Mouse (Mus musculus) heart, embryonic 11.5 days (tissue): ENCODE data around the gene Gstm1. TPM values are rescaled to one million over a fixed set of nuclear protein-coding genes. Genes with fewer than 3 reads are reported as not detected.

Experiments used
- ATAC-seq: fragments of 200-750 bp; cut with Nextera tagmentation; replicated peaks from 2 replicates; pipeline ENCODE4 v1.8.0; 2017; ENCODE audit warnings: moderate library complexity; ENCODE audit not compliant: insufficient number of reproducible peaks, low FRiP score, low TSS enrichment
- H3K27ac ChIP-seq: fragments of 300-500 bp; sonication (generic); 2 replicates; pipeline ENCODE4 v1.5.1; 2014; ENCODE audit warnings: mild to moderate bottlenecking, low read depth, low read length
- H3K27me3 ChIP-seq: fragments of 300-500 bp; sonication (generic); 2 replicates; pipeline ENCODE4 v1.6.1; 2014; ENCODE audit warnings: mild to moderate bottlenecking, low read length, mixed read lengths; ENCODE audit not compliant: control insufficient read depth, insufficient read depth
- H3K36me3 ChIP-seq: fragments of 300-500 bp; sonication (generic); 2 replicates; pipeline ENCODE4 v1.6.1; 2014; ENCODE audit warnings: mild to moderate bottlenecking, low read length, moderate library complexity, mixed read lengths; ENCODE audit not compliant: control insufficient read depth, insufficient read depth
- H3K4me1 ChIP-seq: fragments of 300-500 bp; sonication (generic); 2 replicates; pipeline ENCODE4 v1.6.1; 2014; ENCODE audit warnings: low read length; ENCODE audit not compliant: control insufficient read depth, insufficient read depth
- H3K4me2 ChIP-seq: fragments of 300-500 bp; sonication (generic); 2 replicates; pipeline ENCODE4 v1.6.1; 2014; ENCODE audit warnings: mild to moderate bottlenecking, moderate library complexity
- H3K4me3 ChIP-seq: fragments of 300-500 bp; sonication (generic); 2 replicates; pipeline ENCODE4 v1.5.1; 2014; ENCODE audit warnings: low read depth, low read length
- H3K9ac ChIP-seq: fragments of 300-500 bp; sonication (generic); 2 replicates; pipeline ENCODE4 v1.6.1; 2014; ENCODE audit warnings: mild to moderate bottlenecking, low read depth, low read length, moderate library complexity
- H3K9me3 ChIP-seq: fragments of 300-500 bp; sonication (generic); replicated peaks from 2 replicates; pipeline ENCODE4 v1.6.1; 2016; ENCODE audit warnings: low read length; ENCODE audit not compliant: control insufficient read depth
- WGBS: fragments of 180-500 bp; shearing (Covaris S2); extraction: QIAGEN DNeasy Blood & Tissue Kit; methylation state at CpG from one replicate; pipeline ENCODE4 v1.1.7; 2014; ENCODE audit not compliant: insufficient replicate concordance; 5-methylcytosine and 5-hydroxymethylcytosine counted together
- polyA plus RNA-seq: library from polyadenylated mRNA; unstranded; fragments of >200 nt; fragmentation: Nextera tagmentation; extraction: Ambion mirVana; gene quantifications from 2 replicates; pipeline ENCODE4 v1.2.1, GENCODE M21; 2014

Gene Gstm1
- 32.8 and 35.5 TPM in 2 replicates for polyA plus RNA-seq

DNA sequence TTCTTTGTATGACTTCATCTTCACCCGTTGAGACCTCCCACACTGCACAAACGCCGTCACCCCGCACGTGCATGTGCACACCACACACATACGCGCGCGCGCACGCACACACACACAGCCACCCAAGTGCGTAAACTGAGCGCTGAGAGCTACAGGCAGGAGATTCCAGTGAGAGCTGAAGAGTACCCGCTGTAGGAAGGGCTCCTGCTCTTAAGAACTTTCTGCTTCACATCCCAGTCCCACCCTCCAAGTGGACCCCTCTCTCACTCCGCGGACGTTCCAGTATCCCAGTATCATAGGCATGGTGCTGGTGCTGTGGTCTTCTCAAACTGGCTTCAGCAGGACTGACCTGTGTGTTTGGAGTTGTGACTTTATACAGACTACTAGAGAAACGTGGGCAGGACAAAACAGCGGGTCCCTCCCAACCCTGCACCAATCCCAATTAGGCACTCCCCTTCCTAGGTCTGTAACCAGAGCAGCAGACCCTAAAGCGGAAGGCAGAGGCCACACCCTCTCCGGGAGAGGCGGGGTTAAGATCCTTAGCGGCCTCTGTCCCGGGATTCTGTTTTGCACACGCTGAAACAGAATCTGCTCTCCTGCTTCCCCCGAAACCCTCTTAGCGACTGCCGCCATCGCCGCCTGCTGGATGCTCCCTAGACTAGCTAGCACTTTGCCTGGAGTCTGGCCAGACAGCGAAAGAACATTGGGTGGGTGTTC, at the start of gene Gstm1:
TSS of gene Gstm1 (minus strand) at position 501 of the 717 bp plus-strand sequence.
- Histone ChIP-seq H3K4me2 (peak within 1 kb of the TSS; percentile 71), H3K27me3 (peaks cover 1% of the 10 kb centered on the region), H3K4me3 (peak within 1 kb of the TSS; percentile 38), H3K4me1 (peaks cover 8% of the 10 kb centered on the region), H3K36me3 (no peaks in the 10 kb centered on the region), H3K9ac (peak within 1 kb of the TSS; percentile 54), H3K27ac (peak within 1 kb of the TSS; percentile 36), H3K9me3 (no peaks in the 10 kb centered on the region)
- ATAC-seq: peak; percentile 93
- WGBS: under 1% methylated on average over 31 of the region's 31 CpGs

DNA sequence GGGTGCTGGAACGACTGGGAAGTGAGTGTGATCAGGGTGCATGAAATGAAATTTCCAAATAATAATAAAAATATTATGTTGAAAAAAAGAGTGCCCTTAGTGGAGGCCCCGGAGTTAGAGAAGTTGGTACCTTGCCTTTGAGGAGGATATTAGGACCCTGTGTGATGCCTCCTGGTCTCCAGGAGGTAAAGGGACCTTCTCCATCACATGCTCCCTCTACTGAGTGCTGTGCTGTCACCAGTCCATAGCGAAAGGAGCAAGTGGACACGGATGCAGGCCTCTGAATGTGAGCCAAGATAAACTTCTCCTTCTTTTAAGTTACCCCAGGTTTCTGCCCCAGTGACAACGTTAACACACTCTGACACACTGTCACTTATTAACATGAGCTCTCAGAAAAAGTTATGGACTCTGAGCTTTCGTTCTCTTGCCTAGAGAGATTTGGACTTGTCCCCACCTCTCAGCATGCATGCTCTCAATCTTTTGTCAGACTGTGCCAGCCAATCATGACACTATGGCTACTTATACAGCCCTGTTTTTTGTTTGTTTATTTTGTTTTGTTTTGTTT, 49.7 kb upstream of the Gstm1 start:
- no peak for ATAC-seq
- WGBS: 66% methylated on average over 6 of the region's 6 CpGs
- no peaks in the 10 kb centered on the region for H3K9me3 ChIP-seq

DNA sequence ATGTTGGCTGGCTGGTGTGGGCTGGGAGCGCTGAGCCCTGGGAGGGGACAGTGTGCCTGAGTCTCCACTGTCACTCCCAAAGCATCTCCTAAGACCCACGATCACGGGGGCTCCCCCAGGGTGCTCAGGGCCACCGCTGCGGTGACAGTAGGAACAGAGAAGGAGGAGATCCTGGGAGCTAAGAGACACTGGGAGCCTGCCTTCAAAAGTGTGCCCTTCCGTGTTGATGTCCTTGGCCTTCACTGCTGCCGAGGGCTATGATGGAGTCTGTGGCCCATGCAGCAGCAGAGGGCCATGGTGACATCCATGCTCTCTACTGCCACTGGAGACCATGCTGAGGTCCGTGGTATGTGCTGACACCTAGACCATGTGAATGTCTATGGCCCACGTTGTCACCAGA, 47.8 kb upstream of the Gstm1 start:
- peaks cover 11% of the 10 kb centered on the region for H3K4me1 ChIP-seq
- H3K36me3 ChIP-seq: no peaks in the 10 kb centered on the region
- WGBS: 78% methylated on average over 9 of the region's 9 CpGs
- H3K4me2 ChIP-seq: no peak overlapping the region
- no peaks in the 10 kb centered on the region for H3K9me3 ChIP-seq
- ATAC-seq: no peak
- no peak overlapping the region for H3K9ac ChIP-seq
- no peak overlapping the region for H3K27ac ChIP-seq
- no peak overlapping the region for H3K4me3 ChIP-seq
- no peaks in the 10 kb centered on the region for H3K27me3 ChIP-seq

More for the DNA sequence above, 49.7 kb upstream of the Gstm1 start:
- Histone ChIP-seq H3K27me3 (no peaks in the 10 kb centered on the region), H3K9ac (no peak overlapping the region), H3K4me3 (no peak overlapping the region), H3K36me3 (no peaks in the 10 kb centered on the region), H3K4me2 (no peak overlapping the region), H3K27ac (no peak overlapping the region), H3K4me1 (peaks cover 11% of the 10 kb centered on the region)

DNA sequence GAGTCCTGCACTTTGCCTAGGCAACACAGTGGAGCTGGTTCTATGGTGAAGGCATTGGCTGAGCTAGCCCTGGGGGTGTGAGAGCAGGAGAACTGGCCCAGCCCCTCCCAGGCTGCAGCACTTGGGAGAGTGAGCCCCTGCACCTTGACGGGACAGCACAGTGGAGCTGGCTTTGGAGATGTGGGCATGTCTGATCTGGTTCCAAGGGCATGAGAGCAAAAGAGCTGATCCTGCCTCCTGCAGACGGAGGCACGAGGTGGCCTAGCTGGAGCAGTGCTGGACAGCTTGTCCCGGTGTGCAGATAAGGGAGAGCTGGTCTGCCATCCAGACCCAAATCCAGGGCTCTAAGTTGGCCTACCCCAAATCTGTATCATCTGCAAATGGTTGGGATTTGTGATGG, 46.9 kb upstream of the Gstm1 start:
- H3K9ac ChIP-seq: no peak overlapping the region

DNA sequence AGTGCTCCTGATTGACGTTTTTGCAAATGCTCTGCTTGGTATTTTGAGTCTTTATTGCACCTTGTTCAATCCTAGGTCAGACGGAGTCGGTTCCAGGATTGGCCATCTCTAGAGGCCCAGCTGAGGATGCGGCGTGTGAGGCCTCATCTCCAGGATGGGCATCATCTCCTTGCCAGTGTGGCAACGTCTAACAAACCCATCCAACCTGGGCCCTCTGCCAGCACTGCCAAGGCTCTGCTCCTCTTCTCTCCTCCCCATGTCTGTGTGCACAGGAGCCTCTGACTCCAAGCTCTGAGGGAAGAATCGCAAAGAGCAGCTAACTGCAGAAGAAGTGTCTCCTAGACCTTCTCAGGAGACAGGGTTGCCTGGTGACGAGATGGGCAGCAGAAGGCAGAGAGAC, 44.9 kb upstream of the Gstm1 start:
- no peaks in the 10 kb centered on the region for H3K27me3 ChIP-seq
- ATAC-seq: no peak
- H3K4me2 ChIP-seq: no peak overlapping the region
- H3K9ac ChIP-seq: no peak overlapping the region
- no peak overlapping the region for H3K27ac ChIP-seq
- no peaks in the 10 kb centered on the region for H3K9me3 ChIP-seq
- H3K4me3 ChIP-seq: no peak overlapping the region
- no peaks in the 10 kb centered on the region for H3K36me3 ChIP-seq
- no peaks in the 10 kb centered on the region for H3K4me1 ChIP-seq
- WGBS: 80% methylated on average over 8 of the region's 8 CpGs

More for the DNA sequence above, 46.9 kb upstream of the Gstm1 start:
- 48% methylated on average over 4 of the region's 4 CpGs for WGBS
- H3K36me3 ChIP-seq: no peaks in the 10 kb centered on the region
- H3K4me3 ChIP-seq: no peak overlapping the region
- ATAC-seq: no peak
- no peaks in the 10 kb centered on the region for H3K9me3 ChIP-seq
- H3K4me1 ChIP-seq: peaks cover 10% of the 10 kb centered on the region
- H3K27me3 ChIP-seq: no peaks in the 10 kb centered on the region
- H3K27ac ChIP-seq: no peak overlapping the region
- H3K4me2 ChIP-seq: no peak overlapping the region

DNA sequence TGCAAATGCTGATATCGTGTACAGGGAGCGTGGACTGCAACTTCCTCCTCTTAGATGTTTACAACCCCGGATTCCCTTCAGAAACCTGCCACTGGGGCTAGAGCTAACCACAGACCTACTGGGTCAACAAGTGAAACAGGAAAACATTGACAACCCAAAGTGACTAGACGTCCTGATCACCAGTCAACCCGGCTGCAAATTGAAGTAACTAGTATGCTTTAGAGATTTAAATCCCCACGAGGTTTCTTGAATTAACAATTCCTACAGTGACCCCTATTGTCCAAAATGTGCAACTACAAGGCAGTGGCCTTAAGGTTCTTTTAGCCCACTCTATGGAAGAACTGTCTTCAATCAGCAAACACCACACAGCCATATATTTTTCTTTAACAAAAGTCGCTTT, 43.6 kb upstream of the Gstm1 start:
- Histone ChIP-seq H3K9me3 (no peaks in the 10 kb centered on the region), H3K4me3 (no peak overlapping the region)

DNA sequence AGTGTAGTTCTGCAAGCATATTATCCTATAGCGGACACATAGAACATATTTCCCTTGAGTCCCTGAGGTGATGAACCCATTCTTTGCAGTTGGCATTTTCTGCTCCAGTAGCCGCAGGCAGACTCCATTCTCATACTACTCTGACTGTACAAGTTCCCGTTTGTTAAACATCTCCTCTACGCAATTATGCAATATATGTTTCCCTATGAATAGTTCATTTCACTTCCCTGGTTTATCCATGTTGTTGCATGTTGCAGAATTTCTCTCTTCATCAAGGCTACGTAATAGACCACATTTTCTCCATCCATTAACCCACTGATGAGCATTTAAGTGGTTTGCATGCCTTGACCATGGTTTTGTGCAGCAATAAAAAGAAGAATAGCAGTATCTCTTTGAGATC, 32.7 kb upstream of the Gstm1 start:
- Histone ChIP-seq H3K4me3 (no peak overlapping the region), H3K9me3 (no peaks in the 10 kb centered on the region), H3K27ac (no peak overlapping the region), H3K36me3 (no peaks in the 10 kb centered on the region), H3K9ac (no peak overlapping the region), H3K4me2 (no peak overlapping the region), H3K4me1 (no peaks in the 10 kb centered on the region), H3K27me3 (no peaks in the 10 kb centered on the region)
- WGBS: 85% methylated on average over 5 of the region's 5 CpGs
- ATAC-seq: no peak

More for the DNA sequence above, 43.6 kb upstream of the Gstm1 start:
- Histone ChIP-seq H3K4me2 (peak overlapping the region; percentile 51), H3K27ac (no peak overlapping the region), H3K27me3 (no peaks in the 10 kb centered on the region), H3K36me3 (no peaks in the 10 kb centered on the region), H3K4me1 (no peaks in the 10 kb centered on the region), H3K9ac (no peak overlapping the region)
- no peak for ATAC-seq
- WGBS: 20% methylated on average over 7 of the region's 7 CpGs

DNA sequence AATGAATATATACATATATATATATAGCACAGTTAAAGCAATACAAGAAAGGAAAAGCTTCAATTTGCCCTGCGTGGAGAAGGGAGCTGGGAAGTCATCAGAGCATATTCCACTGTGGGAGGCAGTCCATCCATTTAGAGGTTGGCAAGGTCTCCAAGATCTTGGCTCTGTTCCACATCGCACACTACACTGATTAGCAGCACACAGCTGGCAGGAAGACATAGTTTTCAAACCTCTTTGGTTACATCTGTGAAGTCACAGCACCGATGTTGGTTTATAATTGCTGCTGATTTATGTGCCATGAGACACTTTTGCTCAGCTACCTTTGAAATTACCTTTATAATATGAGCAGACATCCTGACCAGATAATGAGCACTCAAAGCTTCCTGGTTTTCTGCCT, 30.5 kb upstream of the Gstm1 start:
- no peak overlapping the region for H3K9ac ChIP-seq
- H3K27ac ChIP-seq: no peak overlapping the region
- H3K4me3 ChIP-seq: no peak overlapping the region
- no peak overlapping the region for H3K4me2 ChIP-seq
- ATAC-seq: no peak
- H3K27me3 ChIP-seq: no peaks in the 10 kb centered on the region
- 57% methylated on average over 3 of the region's 3 CpGs for whole genome bisulfite sequencing
- peaks cover 4% of the 10 kb centered on the region; the same call in 1 of the 2 replicates for H3K4me1 ChIP-seq
- no peaks in the 10 kb centered on the region for H3K9me3 ChIP-seq
- H3K36me3 ChIP-seq: no peaks in the 10 kb centered on the region
